Mouse (Mus musculus) embryo, embryonic 11 days (tissue): Measurements from ENCODE around the gene Cdkn2d.

Source experiments
- DNase-seq: peaks from one replicate; pipeline ENCODE4 v3.0.0-alpha.2; 2015

Gene Cdkn2d

GRCm38 (mm10) chr9:21316696-21317095, 25.5 kb upstream of the Cdkn2d start:
- DNase-seq, result no peak

GRCm38 (mm10) chr9:21315421-21315820, 24.2 kb upstream of the Cdkn2d start:
- DNase-seq, result no peak

- DNase-seq, result no peak
Measured at GRCm38 (mm10) chr9:21314367-21315140, 23.3 kb upstream of the Cdkn2d start.

GRCm38 (mm10) chr9:21313394-21313793, 22.2 kb upstream of the Cdkn2d start:
- DNase-seq, result peak; percentile 91

- DNase-seq, result no peak
Measured at GRCm38 (mm10) chr9:21312134-21312533, 20.9 kb upstream of the Cdkn2d start, which contains the start of gene Ap1m2. Gene Ap1m2, minus strand, starts transcription at chr9:21312337.

- DNase-seq, result no peak
Measured at GRCm38 (mm10) chr9:21311695-21312094, 20.5 kb upstream of the Cdkn2d start.

GRCm38 (mm10) chr9:21309150-21309741, 18.0 kb upstream of the Cdkn2d start:
- DNase-seq, result no peak

GRCm38 (mm10) chr9:21305065-21305464, 13.9 kb upstream of the Cdkn2d start:
- no peak for DNase-seq

- no peak for DNase-seq
Measured at GRCm38 (mm10) chr9:21299014-21299413, 7.8 kb upstream of the Cdkn2d start.

- no peak for DNase-seq
Measured at GRCm38 (mm10) chr9:21292271-21292670, 1.1 kb upstream of the Cdkn2d start.

- peak; percentile 31 for DNase-seq
Measured at GRCm38 (mm10) chr9:21291868-21292267, 661 bp upstream of the Cdkn2d start.

- DNase-seq, result no peak
Measured at GRCm38 (mm10) chr9:21290589-21290988, 618 bp downstream of the Cdkn2d start.

GRCm38 (mm10) chr9:21289337-21289671, 1.9 kb downstream of the Cdkn2d start:
- DNase-seq, result no peak

- peak; percentile 25 for DNase-seq
Measured at GRCm38 (mm10) chr9:21288404-21289336, 2.5 kb downstream of the Cdkn2d start.

GRCm38 (mm10) chr9:21287571-21288402, 3.4 kb downstream of the Cdkn2d start, which contains the start of gene Kri1:
Gene Kri1, minus strand, starts transcription at chr9:21287969.
- peak; percentile 99 for DNase-seq

- no peak for DNase-seq
Measured at GRCm38 (mm10) chr9:21286753-21287152, 4.5 kb downstream of the Cdkn2d start.

- DNase-seq, result no peak
Measured at GRCm38 (mm10) chr9:21283994-21284393, 7.2 kb downstream of the Cdkn2d start.

GRCm38 (mm10) chr9:21283591-21283990, 7.6 kb downstream of the Cdkn2d start:
- DNase-seq, result no peak

GRCm38 (mm10) chr9:21277776-21278175, 13.4 kb downstream of the Cdkn2d start:
- DNase-seq, result no peak

- no peak for DNase-seq
Measured at GRCm38 (mm10) chr9:21276307-21276706, 14.9 kb downstream of the Cdkn2d start.

- DNase-seq, result no peak
Measured at GRCm38 (mm10) chr9:21275727-21276126, 15.5 kb downstream of the Cdkn2d start.

- DNase-seq, result no peak
Measured at GRCm38 (mm10) chr9:21275013-21275710, 16.0 kb downstream of the Cdkn2d start.
